Mouse (Mus musculus) embryo, embryonic 9.5 days (tissue): Measurements from ENCODE around the gene Urm1.
"Not testable (repeated sequence)": the region's sequence is repeated elsewhere in the genome, so short reads cannot be mapped to it uniquely, and the experiment has no call there.

ENCODE experiments used
- DNase-seq: peaks from one replicate; pipeline ENCODE4 v3.0.0-alpha.2; 2017; ENCODE audit errors: extremely low spot score

The Urm1 gene

DNA sequence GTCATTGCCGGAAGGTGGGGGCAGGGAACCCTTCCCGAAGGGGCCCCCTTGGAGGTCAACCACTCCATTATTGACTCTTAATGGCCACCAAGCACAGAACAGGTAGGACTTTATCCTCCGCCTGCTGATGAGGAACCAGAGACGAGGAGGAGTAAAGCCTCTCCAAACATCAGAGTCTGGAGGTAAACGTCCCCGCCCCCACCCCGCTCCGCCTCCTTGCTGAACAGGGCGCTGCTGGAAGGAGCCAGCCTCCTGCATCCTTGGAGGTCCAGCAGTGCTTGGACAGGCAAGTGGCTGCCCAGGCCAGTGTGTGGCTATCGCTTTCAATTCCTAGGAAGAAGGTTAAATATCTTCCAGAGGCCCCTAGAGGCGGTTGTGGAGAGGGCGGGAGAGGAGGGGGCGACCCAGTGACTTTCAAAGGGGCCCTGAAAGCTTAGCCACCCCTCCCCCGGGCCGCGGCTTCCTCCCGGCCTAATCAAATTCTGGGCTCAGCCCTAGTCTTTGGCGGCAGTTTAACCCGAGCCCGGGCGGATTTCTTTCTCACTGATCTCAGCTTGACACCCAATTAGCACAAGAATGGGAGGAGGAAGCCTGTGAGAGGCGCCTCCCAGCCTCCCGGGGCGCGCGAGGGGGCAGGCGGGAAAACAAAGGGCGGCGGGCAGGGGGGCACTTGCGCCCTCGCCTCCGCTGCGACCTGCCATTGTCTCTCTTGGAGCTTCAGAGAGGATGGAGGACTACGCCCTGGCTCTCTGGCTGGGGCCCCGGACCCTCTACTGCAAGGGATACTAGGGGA lies at the start of gene Urm1:
TSS of gene Urm1 (plus strand) at position 51 of the 793 bp plus-strand sequence.
- DNase-seq: peak; percentile 95

DNA sequence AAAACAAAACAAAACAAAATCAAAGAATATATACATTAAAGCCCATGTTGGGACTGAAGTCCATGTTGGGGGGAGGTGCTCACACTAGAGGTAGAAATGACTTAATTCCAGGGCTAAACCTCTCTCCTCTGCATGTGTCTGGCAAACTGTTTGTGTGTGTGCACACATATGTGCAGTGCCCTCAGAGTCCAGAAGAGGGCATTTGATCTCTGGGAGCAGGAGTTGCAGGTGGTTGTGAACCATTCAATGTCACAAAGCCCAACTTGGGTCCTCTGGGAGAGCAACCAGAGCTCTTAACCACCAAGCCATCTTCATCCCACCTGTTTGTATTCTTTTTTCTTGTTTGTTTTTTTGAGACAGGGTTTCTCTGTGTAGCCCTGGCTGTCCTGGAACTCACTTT lies 49.7 kb upstream of the Urm1 start:
- DNase-seq: no peak

DNA sequence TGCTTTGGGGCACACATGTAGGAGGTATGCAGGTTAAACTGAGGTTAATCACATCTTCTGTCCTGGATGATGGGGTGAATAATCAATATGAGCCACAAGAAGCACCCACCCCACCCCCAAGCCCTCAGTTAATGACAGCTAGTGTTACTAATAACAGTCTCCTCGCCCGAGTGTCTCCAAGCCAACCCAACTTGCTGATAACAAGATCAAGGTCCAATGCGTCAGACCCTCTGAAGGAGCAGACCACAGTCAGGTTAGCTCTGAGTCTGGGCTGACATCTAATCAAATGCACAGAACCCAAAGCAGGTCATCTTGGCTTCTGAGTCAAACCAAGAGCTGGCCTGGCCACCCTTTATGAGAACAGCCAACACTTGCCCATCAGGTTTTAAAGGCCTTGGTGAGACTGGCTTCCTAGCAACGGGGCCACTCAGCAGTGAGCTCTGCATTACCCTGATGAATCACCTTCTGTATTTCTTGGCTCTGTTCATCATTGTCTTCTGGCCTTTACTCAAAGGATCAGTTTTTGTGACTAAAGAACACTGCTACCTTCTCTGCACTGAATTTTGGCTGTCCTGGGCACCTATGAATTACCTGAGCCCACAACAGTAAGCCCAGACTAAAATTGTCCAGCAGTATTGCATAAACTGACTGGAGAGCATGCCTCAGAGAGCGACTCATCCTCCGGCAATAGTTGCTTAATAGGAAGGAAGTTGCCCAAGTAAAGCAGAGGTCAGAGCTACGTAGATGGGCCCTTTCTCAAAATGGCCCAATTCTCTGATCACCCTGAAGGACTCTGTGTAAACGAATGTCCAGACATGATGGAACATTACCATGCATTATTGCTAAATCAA lies 48.0 kb upstream of the Urm1 start:
- DNase-seq: no peak

- no peak for DNase-seq
These were observed 46.6 kb upstream of the Urm1 start for GRCm38 (mm10) chr2:29773323-29773722.

DNA sequence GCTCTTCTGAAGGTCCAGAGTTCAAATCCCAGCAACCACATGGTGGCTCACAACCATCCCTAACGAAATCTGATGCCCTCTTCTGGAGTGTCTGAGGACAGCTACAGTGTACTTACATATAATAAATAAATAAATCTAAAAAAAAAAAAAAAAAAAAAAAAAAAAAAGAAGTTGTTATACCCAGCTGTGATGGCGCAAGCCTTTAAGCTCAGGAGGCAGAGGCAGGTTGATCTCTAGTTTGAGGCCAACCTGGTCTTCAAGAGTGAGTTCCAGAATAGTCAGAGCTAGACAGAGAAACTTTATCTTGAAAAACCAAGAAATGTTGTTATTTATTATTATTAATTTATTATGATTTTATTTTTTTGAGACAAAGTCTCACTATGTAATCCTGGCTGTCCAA lies 38.6 kb upstream of the Urm1 start:
- DNase-seq: not testable (repeated sequence)

DNA sequence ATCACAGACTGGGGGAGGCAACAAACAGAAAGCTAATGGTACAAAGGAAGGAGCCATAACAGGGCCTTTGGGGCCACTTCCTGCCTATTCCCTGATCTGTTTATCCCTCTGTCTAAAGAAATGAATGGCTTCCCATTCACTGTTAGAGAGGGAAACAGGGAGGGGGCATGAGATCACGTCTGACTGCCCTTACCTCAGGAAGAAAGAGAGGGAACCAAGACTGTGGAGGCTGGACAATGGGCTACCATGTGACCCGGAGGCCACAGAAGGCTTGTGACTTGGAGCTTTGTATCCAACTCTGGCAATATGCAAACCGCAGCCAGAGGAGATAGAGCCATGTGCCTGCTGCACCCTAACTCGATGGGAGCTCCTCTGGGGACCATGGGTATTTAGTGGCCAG lies 35.6 kb upstream of the Urm1 start:
- no peak for DNase-seq

GRCm38 (mm10) chr2:29787104-29787917 lies 32.6 kb upstream of the Urm1 start, which contains the start of gene Coq4:
Coq4 (plus strand) TSS chr2:29787493.
- peak; percentile 92 for DNase-seq

DNA sequence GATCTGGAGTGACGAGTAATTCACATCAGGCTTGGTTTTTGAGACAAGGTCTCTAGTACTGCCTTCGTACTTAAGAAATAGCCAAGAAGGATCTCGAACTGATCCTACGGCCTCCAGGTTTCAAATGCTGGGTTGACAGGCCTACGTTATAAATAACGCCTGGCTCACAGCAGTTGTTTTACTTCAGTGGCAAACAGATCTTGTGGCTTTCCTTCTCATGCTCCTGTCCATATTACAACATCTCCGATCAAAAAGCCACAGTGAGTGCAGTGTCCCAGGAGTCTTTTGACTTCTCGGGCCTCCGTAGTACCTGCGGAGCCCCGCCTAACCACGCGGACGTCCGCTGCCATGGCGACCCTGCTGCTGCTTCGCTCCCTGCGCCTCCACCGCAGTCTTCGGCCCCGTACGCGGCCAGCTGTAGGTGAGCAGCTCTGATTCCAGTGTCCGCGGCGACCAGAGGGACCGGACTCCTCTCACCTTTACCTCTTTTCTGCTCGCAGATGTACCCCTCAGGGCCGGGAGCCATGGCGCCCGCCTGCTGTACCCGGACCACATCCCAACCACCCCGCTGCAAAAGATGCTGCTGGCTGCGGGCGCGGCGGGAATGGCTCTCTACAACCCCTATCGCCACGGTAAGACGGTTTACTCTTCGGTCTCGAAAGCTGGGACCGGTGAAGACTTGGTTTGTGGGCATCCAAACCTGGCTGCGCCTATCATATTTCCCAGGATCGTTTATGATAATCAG lies 31.8 kb upstream of the Urm1 start, which contains the start of gene Trub2:
TSS of gene Trub2 (minus strand) at position 566 of the 745 bp plus-strand sequence.
- DNase-seq: peak; percentile 82

- DNase-seq: no peak
These were observed 26.9 kb upstream of the Urm1 start for GRCm38 (mm10) chr2:29792772-29793487.

GRCm38 (mm10) chr2:29802075-29802826 lies 17.6 kb upstream of the Urm1 start, which contains the start of gene Slc27a4:
Slc27a4 (plus strand) TSS chr2:29802634.
- peak; percentile 94 for DNase-seq

DNA sequence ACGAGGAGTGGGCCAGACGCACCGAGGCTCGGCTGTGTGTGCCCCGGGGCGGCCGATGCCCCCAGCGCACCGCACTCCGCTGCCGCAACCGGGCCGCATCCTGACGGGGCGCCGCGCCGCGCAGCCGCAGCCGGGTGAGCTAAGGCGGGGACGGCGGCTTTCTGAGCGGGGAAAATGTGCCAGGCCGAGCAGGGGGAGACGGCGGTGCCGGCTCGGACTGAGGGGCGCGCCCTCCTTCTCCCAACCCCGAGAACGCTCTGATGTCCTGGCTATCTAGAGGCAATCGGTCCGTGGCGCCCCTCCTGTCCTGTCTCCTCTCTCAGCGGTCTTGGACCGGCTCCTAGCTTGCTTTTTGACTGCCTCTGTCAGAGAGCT lies 17.1 kb upstream of the Urm1 start:
- DNase-seq: no peak

GRCm38 (mm10) chr2:29803400-29803831 lies 16.5 kb upstream of the Urm1 start:
- peak; percentile 39 for DNase-seq

DNA sequence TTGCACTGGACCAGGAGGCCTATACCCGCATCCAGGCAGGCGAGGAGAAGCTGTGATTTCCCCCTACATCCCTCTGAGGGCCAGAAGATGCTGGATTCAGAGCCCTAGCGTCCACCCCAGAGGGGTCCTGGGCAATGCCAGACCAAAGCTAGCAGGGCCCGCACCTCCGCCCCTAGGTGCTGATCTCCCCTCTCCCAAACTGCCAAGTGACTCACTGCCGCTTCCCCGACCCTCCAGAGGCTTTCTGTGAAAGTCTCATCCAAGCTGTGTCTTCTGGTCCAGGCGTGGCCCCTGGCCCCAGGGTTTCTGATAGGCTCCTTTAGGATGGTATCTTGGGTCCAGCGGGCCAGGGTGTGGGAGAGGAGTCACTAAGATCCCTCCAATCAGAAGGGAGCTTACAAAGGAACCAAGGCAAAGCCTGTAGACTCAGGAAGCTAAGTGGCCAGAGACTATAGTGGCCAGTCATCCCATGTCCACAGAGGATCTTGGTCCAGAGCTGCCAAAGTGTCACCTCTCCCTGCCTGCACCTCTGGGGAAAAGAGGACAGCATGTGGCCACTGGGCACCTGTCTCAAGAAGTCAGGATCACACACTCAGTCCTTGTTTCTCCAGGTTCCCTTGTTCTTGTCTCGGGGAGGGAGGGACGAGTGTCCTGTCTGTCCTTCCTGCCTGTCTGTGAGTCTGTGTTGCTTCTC lies 4.0 kb upstream of the Urm1 start:
- DNase-seq: no peak

DNA sequence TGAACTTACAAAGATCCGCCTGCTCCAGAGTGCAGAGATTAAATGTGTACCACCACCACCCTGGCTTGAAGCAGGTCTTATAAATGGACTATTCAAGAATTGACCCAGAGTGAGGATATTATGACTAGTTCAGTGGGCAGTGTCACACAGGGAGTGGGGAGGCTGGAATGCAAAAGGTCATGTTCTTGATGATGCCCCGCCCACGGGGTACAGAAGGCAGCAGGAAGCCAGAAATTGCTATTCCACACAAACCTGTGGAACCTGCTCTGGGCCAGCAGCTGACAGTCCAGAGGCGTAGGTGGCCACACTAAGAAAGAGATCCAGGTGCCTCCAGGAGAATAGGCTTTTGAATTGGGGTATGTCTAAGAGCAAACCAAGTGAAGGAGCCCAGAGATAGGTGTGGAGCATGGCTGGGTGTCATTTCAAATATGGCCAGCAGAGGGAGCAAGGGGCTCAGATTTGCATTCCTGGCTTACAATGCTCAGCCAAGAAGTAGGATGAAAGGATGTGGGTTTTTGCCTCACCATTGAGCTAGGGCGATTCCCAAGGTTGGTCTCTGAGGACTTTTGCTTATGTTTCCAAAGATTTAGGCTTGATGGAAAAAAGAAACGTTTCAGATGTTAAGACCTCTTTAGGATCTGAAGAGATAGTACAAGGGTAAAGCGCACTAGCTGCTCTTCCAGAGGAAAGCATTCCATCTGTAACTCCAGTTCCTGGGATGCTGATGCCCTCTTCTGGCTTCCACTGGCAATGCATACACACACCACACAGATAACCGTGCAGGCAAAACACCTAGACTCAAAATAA lies 2.2 kb upstream of the Urm1 start:
- DNase-seq: peak; percentile 90

GRCm38 (mm10) chr2:29819363-29819762 lies 512 bp upstream of the Urm1 start:
- no peak for DNase-seq

GRCm38 (mm10) chr2:29826318-29826925 lies 6.5 kb downstream of the Urm1 start:
- no peak for DNase-seq

- DNase-seq: peak; percentile 95
These were observed 7.2 kb downstream of the Urm1 start for GRCm38 (mm10) chr2:29826926-29827708.
